Mouse (Mus musculus) heart, adult 2 months (tissue): ENCODE data around the gene Ano1.

Experiments
- CTCF ChIP-seq: fragments of 200-600 bp; IDR thresholded peaks from 2 replicates; pipeline ENCODE4 v1.8.1; 2022; ENCODE audit warnings: antibody characterized with exemption, mild to moderate bottlenecking, moderate library complexity
- POLR2A ChIP-seq: fragments of 200-500 bp; IDR thresholded peaks from 2 replicates; pipeline ENCODE4 v1.6.1; 2011; ENCODE audit warnings: mild to moderate bottlenecking, low read depth, low read length, control low read depth; ENCODE audit not compliant: insufficient read depth

- TF ChIP-seq POLR2A (no peak), CTCF (no peak)
Measured at GRCm38 (mm10) chr7:144684467-144684866, 67.3 kb downstream of the Ano1 start.
